In genomic region chr3:122747921-122748700, GRCm38 (mm10) we compare ENCODE assay signal across 19 mouse cellular contexts.
"Had no signal": no experiment of that assay in that cellular context is flagged by ENCODE, and none has a peak within 500 bp of the region (broad histone marks: within the 10 kb centered on the region; RNA-seq: fewer than 3 reads in every experiment).

No protein-coding gene starts in this region.

- H3K4me2 ChIP-seq: kidney, embryonic 15.5 days; liver, embryonic 13.5 days; midbrain, embryonic 12.5 days; neural tube, embryonic 13.5 days had no signal

- H3K27ac ChIP-seq: kidney, embryonic 15.5 days; left cerebral cortex, adult 2 months; liver, embryonic 13.5 days; midbrain, embryonic 12.5 days; neural tube, embryonic 13.5 days had no signal

- H3K4me1 ChIP-seq: kidney, embryonic 15.5 days; liver, embryonic 13.5 days; midbrain, embryonic 12.5 days; neural tube, embryonic 13.5 days had no signal

- H3K27me3 ChIP-seq: kidney, embryonic 15.5 days; liver, embryonic 13.5 days; megakaryocyte, embryonic 14.5 days; midbrain, embryonic 12.5 days; neural tube, embryonic 13.5 days had no signal

- H3K36me3 ChIP-seq: liver, embryonic 13.5 days; midbrain, embryonic 12.5 days; neural tube, embryonic 13.5 days had no signal

- H3K4me3 ChIP-seq: kidney, embryonic 15.5 days; left cerebral cortex, adult 2 months; liver, embryonic 13.5 days; megakaryocyte, embryonic 14.5 days; midbrain, embryonic 12.5 days; myocyte; neural tube, embryonic 13.5 days had no signal

- DNase-seq: kidney, adult 2 months; kidney, postnatal 10 days; kidney, postnatal 36 days; layer of hippocampus, postnatal 36 days; liver, embryonic 13.5 days; lung, adult 2 months; lung, postnatal 10 days; lung, postnatal 36 days; retina, postnatal 1 day; right cerebral cortex, postnatal 25 days; spleen, adult 18-20 months; thymus, adult 18-20 months; thymus, postnatal 36 days had no signal

- H3K9ac ChIP-seq: kidney, embryonic 15.5 days; liver, embryonic 13.5 days; midbrain, embryonic 12.5 days; neural tube, embryonic 13.5 days had no signal
